Mouse (Mus musculus) spleen, adult 2 months (tissue): Measurements from ENCODE around the gene Ffar4.

Source experiments
- CTCF ChIP-seq: fragments of 200-500 bp; IDR thresholded peaks from 2 replicates; pipeline ENCODE4 v1.5.1; 2011; ENCODE audit warnings: mild to moderate bottlenecking, inconsistent platforms; ENCODE audit not compliant: insufficient read depth, insufficient read length, insufficient replicate concordance; ENCODE audit errors: extremely low read depth
- POLR2A ChIP-seq: fragments of 200-500 bp; IDR thresholded peaks from 2 replicates; pipeline ENCODE4 v1.6.1; 2011; ENCODE audit warnings: low read depth, low read length, inconsistent platforms

GRCm38 (mm10) chr19:38054149-38054719, 42.6 kb upstream of the Ffar4 start:
- TF ChIP-seq POLR2A (no peak), CTCF (no peak)
